Mouse (Mus musculus): ENCODE measurements around the gene 4931429L15Rik.

4931429L15Rik gene

GRCm38 (mm10) chr9:46257546-46257945 is 62.2 kb downstream of the 4931429L15Rik start:
- DNase-seq (ENCODE audit: low read depth): no peak

- DNase-seq (ENCODE audit: low read depth): no peak
Measured at GRCm38 (mm10) chr9:46256658-46257385, 63.0 kb downstream of the 4931429L15Rik start.

- DNase-seq (ENCODE audit: low read depth): no peak
Measured at GRCm38 (mm10) chr9:46256177-46256576, 63.6 kb downstream of the 4931429L15Rik start.
